Mouse (Mus musculus): ENCODE measurements around the gene Ankfn1.

Gene Ankfn1

DNA sequence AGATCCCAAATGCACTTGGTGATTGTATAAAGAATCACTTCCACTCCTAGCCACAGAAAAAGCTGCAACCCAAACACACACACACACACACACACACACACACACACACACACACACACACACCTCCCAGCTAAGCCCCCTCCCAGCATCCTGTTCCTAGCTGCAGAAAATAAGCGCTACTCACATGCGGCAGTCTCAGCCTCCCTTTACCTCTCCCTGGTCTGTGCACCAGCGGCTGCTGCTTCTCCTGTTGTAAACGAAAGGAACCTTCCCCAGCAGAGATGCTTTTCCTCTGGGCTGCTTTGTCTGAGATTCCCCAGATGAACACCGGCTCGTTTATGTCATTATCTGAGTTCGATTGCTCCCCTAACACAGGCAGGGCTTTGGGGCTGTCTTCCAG lies at the start of gene Ankfn1:
Gene Ankfn1 (minus strand): TSS at position 223 of the 400 bp plus-strand sequence.
- no peak for DNase-seq (ENCODE audit: low read depth, low spot score)

DNA sequence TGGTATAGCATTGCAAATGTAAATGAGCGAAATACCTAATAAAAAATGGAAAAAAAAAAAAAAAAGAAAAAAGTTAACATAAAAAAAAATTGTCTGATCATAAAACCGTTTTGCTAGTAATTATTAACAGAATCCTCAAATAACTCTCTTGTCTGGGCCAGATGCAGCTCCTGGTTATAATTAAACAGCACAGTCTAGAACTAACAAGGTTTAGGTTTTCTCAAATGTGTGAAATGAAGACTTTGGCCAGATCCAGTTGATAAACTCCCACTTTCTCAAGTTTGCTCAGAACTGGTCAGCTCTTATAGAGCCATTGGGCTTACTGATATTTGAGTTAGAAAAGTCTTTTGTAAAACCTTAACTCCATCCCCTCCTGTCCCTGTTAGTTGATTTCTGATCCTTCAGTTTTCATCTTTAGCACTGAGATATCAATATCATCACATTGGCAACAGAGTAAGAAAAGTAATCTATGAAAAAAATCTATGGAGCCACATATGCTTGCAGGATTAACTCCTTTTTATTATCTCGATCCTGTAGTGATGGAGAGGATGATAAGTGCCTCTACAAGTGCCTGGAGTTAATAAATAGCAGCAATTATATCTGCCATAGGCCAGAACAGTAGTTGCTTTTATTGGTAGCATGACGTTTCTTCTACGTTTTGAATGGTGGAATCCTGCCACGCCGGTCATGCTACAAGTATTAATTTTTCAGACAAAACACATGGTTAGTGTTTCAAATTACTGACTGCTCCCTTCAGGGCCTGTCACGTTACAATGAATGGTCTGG lies 46.4 kb upstream of the Ankfn1 start:
- no peak for DNase-seq (ENCODE audit: low read depth, low spot score)

DNA sequence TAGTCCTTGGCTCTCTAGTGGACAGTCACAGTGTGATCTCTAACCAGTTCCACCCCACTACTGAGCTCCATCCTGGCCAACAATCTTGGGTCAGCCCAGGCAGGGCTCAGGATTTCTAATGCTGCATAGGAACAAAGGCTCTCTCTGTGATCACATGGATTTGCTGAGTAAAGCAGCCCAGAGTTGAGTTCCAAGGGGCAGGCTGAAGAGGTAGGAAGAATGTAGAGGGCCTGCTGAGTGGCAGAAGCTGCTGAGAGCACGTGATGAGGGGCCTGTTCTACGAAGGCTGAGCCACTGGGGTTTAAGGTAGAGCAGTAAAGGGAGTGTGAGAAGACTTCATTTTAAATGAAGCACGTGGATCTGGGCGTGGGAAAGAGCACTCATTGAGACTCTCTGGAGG lies 41.1 kb upstream of the Ankfn1 start:
- no peak for DNase-seq (ENCODE audit: low read depth, low spot score)

DNA sequence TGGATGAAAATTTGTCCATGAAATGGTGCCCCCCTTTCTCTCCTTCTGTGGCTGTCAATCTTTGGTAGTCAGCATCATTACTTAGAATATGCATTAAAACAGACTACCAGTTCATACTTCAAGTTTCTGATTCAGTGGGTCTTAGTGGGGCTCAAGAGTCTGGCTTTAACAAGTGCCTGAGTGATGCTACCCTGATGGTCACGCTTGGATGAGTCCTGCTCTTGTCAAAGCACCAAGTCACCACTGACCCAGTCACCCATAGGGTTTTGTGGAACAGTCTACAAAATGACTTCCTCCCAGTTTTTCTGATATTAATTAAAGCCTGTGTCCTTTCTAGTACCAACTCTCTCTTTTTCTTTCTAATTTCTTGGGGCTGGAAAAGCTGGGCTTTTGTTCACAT lies 34.0 kb upstream of the Ankfn1 start:
- no peak for DNase-seq (ENCODE audit: low read depth, low spot score)

DNA sequence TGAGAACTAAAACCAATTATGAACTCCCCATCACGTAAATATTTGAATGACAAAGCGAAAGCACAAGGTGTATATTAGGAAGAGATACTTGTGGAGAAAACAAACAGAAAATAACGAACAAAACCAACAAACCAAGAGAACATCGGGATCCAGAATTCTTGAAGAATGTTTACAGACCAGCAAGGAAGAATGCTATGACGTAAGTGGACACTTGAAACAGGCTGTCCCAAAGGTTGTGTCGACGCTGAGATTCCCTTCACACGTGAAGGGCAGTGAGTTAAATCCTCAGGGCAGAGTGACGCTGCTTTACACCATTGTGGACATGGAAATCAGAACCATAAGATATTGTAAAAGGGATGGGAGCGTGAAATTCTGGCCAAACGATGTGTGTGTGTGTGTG lies 30.5 kb upstream of the Ankfn1 start:
- DNase-seq (ENCODE audit: low read depth, low spot score), result no peak

DNA sequence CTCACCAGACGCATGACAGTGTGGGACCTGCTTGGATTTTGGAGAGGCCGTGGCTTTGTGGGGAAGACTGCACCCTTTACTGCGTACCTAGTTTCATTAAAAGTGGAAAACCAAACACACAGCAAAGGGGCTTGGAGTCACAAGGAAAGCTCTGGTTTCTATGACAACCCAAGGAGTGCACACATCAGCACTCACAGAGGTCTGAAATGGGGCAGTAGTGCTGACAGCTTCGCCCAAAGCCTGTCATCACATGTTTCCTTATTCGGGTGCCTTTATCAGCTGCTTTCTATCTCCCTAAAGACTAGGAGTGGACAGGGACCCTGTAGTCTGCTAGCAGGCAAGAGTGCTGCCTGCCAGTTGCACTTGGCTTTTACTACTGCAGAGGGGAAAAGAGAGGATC lies 27.4 kb upstream of the Ankfn1 start:
- DNase-seq (ENCODE audit: low read depth, low spot score), result no peak

DNA sequence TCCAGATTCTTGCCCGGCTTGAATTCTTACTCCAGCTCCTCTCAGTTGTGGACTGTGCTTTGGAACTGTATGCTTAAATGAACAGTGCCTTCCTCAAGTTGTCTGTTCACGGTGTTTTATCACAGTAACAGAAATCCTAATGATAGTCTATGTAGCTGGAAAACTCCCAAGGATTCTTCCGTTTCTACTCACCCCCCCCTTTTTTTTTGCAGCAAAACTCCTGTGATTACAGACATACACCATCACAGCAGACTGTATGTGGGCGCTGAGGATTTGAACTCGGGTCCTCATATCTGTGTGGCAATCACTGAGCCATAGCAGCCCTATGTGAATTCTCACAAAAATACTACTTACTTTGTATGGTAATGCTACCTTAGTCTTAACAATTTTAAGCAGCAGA lies 26.5 kb upstream of the Ankfn1 start:
- no peak for DNase-seq (ENCODE audit: low read depth, low spot score)

DNA sequence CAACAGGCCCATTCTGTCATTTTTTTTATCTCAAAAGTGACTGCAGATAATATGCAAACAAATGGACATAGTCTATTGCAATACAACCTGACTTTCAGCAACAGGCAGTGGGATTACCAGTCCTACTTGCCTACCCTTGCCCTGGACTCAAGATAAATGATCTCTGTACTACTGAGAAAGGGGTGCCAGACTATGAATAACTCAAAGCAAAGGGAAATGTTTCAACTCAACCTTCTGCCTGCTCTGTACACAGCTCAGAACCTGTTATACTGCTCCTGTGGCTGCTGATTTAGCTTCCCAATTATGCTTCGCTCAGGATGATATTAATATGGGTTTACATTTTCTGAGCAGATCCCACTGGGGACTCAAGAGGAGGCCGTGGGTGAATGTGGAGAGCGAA lies 15.3 kb upstream of the Ankfn1 start:
- no peak for DNase-seq (ENCODE audit: low read depth, low spot score)

DNA sequence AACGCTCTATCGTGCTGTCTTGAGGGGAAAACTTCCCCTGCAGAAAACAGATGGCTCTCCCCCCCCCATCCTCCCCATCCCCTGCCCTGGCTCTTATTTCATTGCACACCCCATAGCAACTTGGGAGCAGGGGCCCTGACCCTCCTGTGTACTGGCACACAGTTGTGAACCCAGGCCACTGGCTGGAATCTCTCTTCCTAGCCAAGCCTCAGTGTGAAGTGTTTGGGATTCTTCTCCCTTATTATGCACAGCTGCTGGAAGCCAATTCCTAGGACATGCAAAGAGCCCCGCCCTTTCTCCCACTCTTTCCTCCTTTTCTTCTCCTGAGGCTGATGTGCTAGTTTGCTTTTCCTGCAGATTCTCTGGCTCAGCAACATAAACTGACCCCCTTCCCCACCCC lies 1.4 kb downstream of the Ankfn1 start:
- DNase-seq (ENCODE audit: low read depth, low spot score), result no peak

DNA sequence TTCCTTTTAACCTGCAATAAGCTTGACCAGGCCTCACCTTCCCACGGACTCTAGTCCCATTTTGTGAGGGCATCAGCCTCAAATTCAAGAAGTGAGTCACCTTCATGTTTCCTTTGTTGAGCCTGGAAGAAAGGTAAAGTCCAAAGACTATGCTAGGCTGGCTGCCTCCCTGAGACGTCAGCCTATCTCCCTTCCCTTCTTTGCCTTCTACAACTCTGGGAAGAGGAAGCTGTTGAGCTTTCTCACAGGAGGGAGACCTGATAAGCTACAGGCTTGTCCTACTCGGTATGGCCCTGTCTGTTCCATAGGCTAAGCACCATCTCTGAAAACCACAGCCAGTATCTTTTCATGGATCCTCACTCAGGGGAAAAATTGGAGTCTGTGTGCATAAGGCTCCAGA lies 2.5 kb downstream of the Ankfn1 start:
- no peak for DNase-seq (ENCODE audit: low read depth, low spot score)

DNA sequence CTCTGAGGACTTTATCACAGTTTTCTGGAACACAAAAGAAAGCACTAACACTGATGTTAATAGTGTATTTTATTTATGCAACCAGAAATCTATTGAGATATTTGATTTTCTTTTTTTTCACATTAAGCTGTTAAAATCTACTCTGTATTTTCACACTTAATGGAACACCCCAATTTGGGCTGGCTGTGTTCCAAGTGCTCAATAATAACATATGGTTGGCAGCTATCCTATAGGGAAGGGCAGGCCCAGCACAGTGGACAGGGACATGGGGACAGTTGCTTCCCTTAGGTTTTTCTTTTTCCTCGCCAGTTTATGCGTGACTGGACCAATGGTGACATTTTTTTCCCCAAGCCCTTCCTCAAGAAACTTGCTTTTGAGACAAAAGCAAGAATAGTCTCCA lies 4.5 kb downstream of the Ankfn1 start:
- DNase-seq (ENCODE audit: low read depth, low spot score), result no peak

DNA sequence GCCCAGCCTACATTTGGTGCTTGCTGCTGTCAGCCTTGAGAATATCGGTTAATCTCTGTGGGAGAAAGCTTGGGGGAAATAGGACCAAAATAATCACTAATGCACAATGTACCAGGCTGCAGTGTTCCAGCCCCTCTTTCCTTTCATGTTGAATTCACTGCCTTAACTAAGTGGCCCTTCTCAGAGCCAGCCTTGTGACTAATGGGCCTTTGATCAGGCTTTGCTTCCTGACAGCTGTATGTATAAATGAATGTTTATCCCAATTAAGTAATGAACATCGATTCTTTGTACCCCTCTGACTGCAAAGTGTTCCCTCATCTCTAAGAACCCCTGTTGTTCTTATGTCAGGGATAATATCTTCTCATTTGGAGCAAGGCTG lies 11.7 kb downstream of the Ankfn1 start:
- no peak for DNase-seq (ENCODE audit: low read depth, low spot score)

DNA sequence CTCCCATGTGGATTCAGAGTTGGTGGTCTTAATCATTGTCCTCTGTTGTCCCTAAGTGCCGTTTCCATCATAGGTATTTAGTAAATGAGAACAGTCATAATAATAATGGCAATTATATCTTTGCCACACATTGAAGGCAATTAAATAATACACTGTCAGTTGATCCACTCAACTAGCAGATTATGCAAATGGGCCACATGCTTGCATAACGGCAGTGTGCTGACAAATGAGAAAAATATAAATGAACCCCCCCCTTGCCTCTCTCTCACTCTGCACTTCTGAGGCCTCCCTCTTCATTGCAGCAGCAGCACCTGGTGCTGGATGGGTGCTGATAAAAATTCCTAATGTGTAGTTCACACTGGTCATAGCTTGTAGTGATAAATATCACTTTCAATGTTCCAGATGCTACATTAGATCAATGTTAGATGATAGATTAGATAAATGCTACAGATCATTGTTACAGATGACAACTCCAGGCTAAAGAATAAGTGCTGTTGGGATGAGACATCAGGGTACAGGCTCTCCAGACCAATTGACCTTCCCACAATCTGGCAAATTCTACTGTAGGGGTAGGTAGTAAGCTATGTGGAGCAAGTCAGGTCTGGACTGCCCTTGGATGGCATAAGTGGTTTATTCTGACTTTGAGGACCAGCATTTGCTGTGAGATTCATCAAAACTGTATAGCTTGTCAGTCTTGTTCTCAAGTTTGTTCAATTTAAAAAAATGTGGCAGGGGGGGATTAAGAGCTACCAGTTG lies 12.3 kb downstream of the Ankfn1 start:
- DNase-seq (ENCODE audit: low read depth, low spot score), result no peak

DNA sequence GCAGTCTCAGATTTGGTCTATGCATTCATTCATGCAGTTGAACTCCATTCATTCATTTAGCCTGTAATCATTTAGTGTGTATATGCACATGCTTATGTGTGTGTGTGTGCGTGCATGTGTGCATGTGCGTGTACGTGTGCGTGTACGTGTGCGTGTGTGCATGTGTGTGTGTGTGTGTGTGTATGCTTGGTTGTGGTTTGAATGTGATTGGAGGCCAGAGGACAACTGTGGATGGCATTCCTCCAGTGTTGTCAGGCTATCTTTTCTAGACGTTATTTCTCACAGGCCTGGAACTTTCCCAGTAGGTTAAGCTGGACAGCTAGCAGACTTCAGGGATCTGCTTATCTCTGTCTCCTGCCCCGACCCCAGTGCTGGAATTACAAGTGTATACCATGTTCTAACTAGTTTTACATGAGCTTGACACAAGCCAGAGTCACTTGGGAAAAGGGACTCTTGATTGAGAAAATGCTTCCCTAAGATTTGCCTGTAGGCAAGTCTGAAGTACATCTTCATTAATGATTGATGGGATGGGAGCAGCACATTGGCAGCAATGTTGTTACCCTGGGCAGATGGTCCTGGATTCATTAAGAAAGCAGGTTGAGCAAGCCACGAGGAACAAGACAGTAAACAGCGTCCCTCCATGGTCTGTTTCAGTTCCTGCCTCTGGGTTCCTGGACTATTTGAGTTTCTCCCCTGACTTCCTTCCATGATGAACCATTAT lies 43.3 kb downstream of the Ankfn1 start:
- DNase-seq (ENCODE audit: low read depth, low spot score), result no peak

DNA sequence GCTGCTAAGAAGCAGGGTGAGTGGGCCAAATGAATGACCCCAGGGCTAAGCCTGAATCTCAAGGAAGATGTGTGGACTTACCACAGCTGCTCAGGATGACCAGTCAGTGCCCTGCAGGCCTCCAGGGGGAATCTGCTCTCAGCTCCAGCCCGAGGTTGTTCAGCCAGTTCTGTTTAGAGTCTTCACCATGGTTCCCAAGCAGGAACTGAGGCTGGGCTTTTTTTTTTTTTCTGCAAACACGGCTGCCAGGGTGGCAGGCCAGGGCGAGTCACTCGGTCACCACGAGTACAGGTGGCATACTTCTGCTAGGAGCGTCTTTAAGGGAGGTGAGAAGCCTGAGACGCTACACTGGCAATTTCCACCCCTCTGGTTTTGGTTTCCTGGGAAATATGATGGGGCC lies 43.9 kb downstream of the Ankfn1 start:
- no peak for DNase-seq (ENCODE audit: low read depth, low spot score)

DNA sequence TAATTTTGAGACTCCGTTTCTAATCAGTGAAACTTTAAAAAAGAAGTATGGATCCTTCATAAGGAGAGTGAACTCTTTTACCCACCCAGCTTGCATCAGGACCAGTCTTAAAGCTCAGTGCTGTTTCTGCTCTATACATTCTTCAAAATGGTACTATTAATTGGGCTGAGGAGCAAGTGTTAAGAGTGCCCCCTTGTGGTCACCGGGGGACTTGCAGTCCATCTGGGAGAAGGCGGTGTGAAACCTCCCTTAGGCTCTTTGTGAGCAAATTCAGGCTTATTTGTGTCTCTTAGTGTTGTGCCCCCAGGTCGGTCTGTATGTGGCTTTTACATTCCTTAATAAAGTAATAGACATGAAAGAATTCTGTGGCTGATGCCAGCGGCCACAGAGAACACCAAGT lies 56.6 kb downstream of the Ankfn1 start:
- peak; percentile 64 for DNase-seq (ENCODE audit: low read depth, low spot score)

DNA sequence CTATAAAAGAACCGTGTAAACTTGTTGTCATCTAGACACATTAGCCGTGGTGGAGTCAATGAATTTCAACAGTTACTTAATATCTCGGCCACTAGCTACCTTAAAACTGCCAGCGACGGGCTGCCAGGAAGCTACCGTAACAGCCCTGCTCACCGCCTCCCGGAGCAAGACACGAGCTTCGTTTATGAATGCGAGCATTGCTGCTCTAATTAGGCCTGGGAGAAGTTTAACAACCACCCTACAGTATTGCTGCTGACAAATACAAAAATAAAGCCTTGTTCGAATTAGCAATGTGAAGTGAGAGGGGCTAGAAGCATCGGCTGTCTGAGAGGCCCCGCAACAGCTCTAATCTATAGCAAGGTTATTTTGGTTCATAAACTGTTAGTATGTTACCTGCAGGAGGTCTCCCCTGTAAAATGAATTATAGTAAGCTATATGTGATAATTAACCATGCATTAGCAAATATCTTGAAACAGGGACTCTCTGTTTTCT lies 58.9 kb downstream of the Ankfn1 start:
- no peak for DNase-seq (ENCODE audit: low read depth, low spot score)

DNA sequence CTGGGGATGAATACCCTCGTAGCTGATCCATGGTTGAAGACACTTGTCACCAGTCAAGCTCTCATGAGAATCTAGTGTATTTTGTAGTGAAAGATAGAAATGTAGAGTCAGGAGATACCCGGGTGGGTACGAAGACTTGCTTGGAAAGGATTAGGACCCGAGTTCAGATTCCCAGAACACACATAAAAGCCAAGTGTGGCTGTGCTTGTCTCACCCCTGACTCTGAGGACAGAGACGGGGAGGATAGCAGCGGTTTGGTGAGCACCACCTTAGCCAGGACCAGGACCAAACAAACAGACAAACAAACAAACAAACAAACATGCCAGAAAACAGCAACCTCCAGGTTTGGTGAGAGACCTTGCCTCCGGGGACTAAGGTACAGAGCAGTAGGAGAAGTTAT lies 61.1 kb downstream of the Ankfn1 start:
- DNase-seq (ENCODE audit: low read depth, low spot score), result no peak

DNA sequence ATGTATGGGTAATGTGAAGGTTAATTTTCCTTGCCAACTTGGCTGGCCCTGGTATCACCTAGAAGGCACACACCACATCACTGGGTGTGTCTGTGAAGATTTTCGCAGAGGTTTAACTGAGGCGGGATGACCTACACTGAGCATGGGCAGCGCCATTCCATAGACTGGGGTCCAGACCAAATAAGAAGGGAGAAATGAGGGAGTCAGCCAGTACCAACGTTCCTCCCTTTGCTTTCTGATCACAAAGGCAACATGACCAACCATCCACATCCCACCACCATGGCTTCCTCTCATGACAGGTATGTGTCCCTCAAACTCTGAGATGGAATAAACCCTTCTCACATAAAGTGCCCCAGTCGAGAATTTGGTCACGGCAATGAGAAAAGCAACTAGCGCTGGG lies 68.9 kb downstream of the Ankfn1 start:
- DNase-seq (ENCODE audit: low read depth, low spot score), result no peak

DNA sequence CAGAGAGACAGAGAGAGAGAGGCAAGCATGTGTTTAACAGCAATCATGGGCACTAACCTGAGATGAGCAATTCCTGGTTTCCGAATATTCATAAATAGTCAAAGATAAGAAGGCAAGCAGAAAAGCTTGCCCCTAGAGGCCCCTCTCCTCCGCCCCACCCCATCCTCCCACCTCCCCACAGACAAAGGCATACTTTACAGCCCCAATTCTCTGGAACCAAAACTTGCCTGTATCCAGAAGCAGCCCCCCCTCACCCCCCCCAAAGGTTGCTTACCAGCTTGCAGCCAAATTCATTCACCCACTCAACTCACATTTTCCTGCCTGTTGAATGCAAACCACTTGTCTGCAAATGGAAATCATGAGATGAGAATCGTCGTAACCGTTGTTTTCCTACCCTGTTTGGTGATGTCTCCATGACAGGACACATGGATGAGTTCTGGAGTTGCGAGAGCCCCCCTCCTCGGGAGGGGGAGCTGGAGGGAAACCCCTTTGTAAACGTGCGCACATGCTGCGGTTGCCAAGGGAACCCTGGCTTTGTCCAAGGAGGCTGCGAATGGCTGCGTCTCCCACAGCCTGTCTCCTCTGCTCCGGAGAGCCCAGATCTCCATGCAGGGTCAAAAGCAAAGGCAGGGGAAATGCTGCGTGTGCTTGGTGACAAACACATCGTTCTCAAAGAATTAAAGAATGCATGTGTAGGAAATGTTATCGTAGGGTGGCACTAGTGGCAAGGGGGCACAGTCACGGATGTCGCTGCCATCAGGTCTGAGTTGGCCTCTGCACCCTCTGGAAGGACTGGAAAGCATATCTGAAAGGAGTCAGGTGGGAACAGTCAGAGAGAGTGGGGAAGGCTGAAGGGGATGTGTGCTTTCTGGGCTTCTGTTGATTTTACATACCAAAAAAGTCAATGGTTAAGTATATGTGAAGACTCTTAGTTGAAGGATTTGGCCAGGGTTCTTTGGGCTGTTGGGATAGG lies 80.7 kb downstream of the Ankfn1 start:
- no peak for DNase-seq (ENCODE audit: low read depth, low spot score)

DNA sequence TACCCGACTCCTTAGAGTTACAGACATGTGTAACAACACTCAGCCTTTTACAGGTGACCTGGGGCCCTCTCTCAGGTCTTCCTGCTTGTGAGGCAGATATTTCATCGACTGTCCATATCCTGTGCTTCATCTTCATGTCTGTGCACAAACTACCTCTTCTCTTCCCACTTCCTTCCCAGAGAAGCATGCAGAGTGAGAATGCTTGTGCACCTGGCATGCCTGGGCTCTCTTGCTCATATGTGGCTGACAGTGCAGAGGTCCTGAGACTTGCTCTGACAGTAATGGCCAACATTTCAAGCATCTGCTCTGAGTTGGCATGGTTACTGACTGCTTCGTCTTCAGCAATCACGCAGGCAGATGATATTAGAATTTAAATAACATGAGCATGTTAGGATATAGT lies 83.8 kb downstream of the Ankfn1 start:
- DNase-seq (ENCODE audit: low read depth, low spot score), result no peak

Measured in embryo, embryonic 11.5 days (tissue).